Mouse (Mus musculus) myocyte (in vitro differentiated cells): ENCODE results near the gene Zfp324. TPM values are rescaled to one million over a fixed set of nuclear protein-coding genes. Genes with fewer than 3 reads are reported as not detected.

ENCODE experiments used
- H3K27me3 ChIP-seq: one replicate; pipeline ENCODE4 v1.6.1; 2011; ENCODE audit not compliant: control insufficient read depth, insufficient read depth, insufficient read length
- H3K36me3 ChIP-seq: one replicate; pipeline ENCODE4 v1.6.1; 2011; ENCODE audit not compliant: control insufficient read depth, insufficient read depth
- H3K4me2 ChIP-seq: one replicate; pipeline ENCODE4 v1.6.1; 2011; ENCODE audit warnings: low read depth, control low read depth
- H3K4me3 ChIP-seq: one replicate; pipeline ENCODE4 v1.5.1; 2011; ENCODE audit warnings: mild to moderate bottlenecking, control low read depth, moderate library complexity
- H3K79me2 ChIP-seq: one replicate; pipeline ENCODE4 v1.6.1; 2011; ENCODE audit not compliant: control insufficient read depth, insufficient read depth
- H3ac ChIP-seq: one replicate; pipeline ENCODE4 v1.6.1; 2011; ENCODE audit not compliant: control insufficient read depth, insufficient read length
- CEBPB ChIP-seq: IDR thresholded peaks from 2 replicates; pipeline ENCODE4 v1.6.1; 2011; ENCODE audit warnings: mild to moderate bottlenecking, moderate library complexity; ENCODE audit not compliant: poor library complexity, insufficient read depth, severe bottlenecking
- E2F4 ChIP-seq: IDR thresholded peaks from one replicate; pipeline ENCODE4 v1.6.1; 2011; ENCODE audit warnings: mild to moderate bottlenecking, control low read depth, moderate library complexity; ENCODE audit not compliant: insufficient read depth
- MAX ChIP-seq: IDR thresholded peaks from one replicate; pipeline ENCODE4 v1.6.1; 2011; ENCODE audit warnings: low read depth, mild to moderate bottlenecking, control low read depth
- MYOD1 ChIP-seq, 3 experiments: IDR thresholded peaks; one replicate each; pipeline ENCODE4 v1.6.1; 2011; ENCODE audit warnings: control low read depth in 2 of 3, low read depth in 2 of 3, mild to moderate bottlenecking in 2 of 3, moderate library complexity in 1 of 3; ENCODE audit not compliant: insufficient read length in 2 of 3, control insufficient read depth in 1 of 3
- MYOG ChIP-seq, 3 experiments: IDR thresholded peaks; one replicate each; pipeline ENCODE4 v1.6.1; 2011; ENCODE audit warnings: control low read depth in 2 of 3, low read depth in 2 of 3, mild to moderate bottlenecking in 2 of 3; ENCODE audit not compliant: insufficient read length in 2 of 3, control insufficient read depth in 1 of 3, insufficient read depth in 1 of 3
- POLR2A ChIP-seq: IDR thresholded peaks from one replicate; pipeline ENCODE4 v1.6.1; 2011; ENCODE audit warnings: low read depth, mild to moderate bottlenecking, control low read depth, moderate library complexity; ENCODE audit not compliant: insufficient read length
- POLR2AphosphoS2 ChIP-seq: IDR thresholded peaks from one replicate; pipeline ENCODE4 v1.6.1; 2011; ENCODE audit warnings: low read depth, control low read depth; ENCODE audit not compliant: insufficient read length
- REST ChIP-seq: IDR thresholded peaks from one replicate; pipeline ENCODE4 v1.6.1; 2011; ENCODE audit warnings: mild to moderate bottlenecking, control low read depth, moderate library complexity; ENCODE audit not compliant: insufficient read depth, insufficient read length
- SRF ChIP-seq: IDR thresholded peaks from one replicate; pipeline ENCODE4 v1.6.1; 2011; ENCODE audit warnings: low read depth; ENCODE audit not compliant: control insufficient read depth, insufficient read length
- TCF12 ChIP-seq: IDR thresholded peaks from one replicate; pipeline ENCODE4 v1.6.1; 2011; ENCODE audit warnings: mild to moderate bottlenecking, control low read depth; ENCODE audit not compliant: poor library complexity, insufficient read depth, severe bottlenecking
- TCF3 ChIP-seq: IDR thresholded peaks from one replicate; pipeline ENCODE4 v1.6.1; 2011; ENCODE audit warnings: low read depth, control low read depth; ENCODE audit not compliant: insufficient read length
- USF1 ChIP-seq: IDR thresholded peaks from one replicate; pipeline ENCODE4 v1.6.1; 2011; ENCODE audit warnings: low read depth, mild to moderate bottlenecking, control low read depth, moderate library complexity
- polyA plus RNA-seq: library from polyadenylated mRNA; unstranded; fragments of >200 nt; fragmentation: generic; extraction: Trizol; gene quantifications from one replicate; pipeline ENCODE4 v1.2.1, GENCODE M21; 2012; ENCODE audit warnings: missing spikeins

Zfp324 gene
- polyA plus RNA-seq, 1 experiment: 1.9 TPM

DNA sequence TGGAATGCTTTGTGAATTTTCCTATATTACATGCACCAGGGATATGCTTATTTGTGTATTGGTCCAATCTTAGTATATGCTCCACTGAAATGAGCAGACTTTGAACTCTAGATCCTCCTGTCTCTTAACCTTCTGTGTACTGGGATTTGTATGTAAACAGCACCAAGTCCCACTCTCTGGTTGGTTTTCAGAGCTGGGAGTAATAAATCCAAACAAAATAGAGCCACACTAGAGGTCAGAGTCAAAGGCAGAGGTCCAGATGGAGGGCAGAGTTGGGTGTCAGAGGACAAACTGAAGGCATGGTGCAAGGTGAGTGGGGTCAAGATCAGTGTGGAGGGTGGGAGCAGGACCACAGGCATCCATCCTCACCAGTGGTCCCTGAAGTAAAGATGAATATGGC is 30.2 kb downstream of the Zfp324 start:
- Histone ChIP-seq H3K27me3 (no peaks in the 10 kb centered on the region), H3ac (no peak overlapping the region), H3K36me3 (no peaks in the 10 kb centered on the region), H3K4me3 (no peak overlapping the region), H3K79me2 (no peaks in the 10 kb centered on the region), H3K4me2 (no peak overlapping the region)
- TF ChIP-seq E2F4 (no peak), TCF12 (no peak), POLR2AphosphoS2 (no peak), TCF3 (no peak), MAX (no peak), CEBPB (no peak), SRF (no peak), MYOG (IDR thresholded peaks at IDR 0.05; ENCODE audit: control insufficient read depth in 1 of 3, insufficient read depth in 1 of 3, insufficient read length in 2 of 3, low read depth in 2 of 3) (no peak)

GRCm38 (mm10) chr7:12997230-12997629 is 31.6 kb downstream of the Zfp324 start:
- H3K79me2 ChIP-seq: no peaks in the 10 kb centered on the region
- H3K4me3 ChIP-seq: no peak overlapping the region
- TF ChIP-seq CEBPB: no peak
- no peak for TF ChIP-seq USF1
- TF ChIP-seq TCF12: no peak
- no peak for TF ChIP-seq MAX
- no peak for TF ChIP-seq TCF3
- TF ChIP-seq POLR2A: no peak
- TF ChIP-seq MYOD1 (IDR thresholded peaks at IDR 0.05; ENCODE audit: control insufficient read depth in 1 of 3, insufficient read length in 2 of 3, low read depth in 2 of 3): no peak
- no peak for TF ChIP-seq REST
- TF ChIP-seq POLR2AphosphoS2: no peak
- TF ChIP-seq MYOG (IDR thresholded peaks at IDR 0.05; ENCODE audit: control insufficient read depth in 1 of 3, insufficient read depth in 1 of 3, insufficient read length in 2 of 3, low read depth in 2 of 3): no peak
- TF ChIP-seq E2F4: no peak
- no peak for TF ChIP-seq SRF
- H3K36me3 ChIP-seq: no peaks in the 10 kb centered on the region
- no peak overlapping the region for H3ac ChIP-seq
- H3K4me2 ChIP-seq: no peak overlapping the region
- no peaks in the 10 kb centered on the region for H3K27me3 ChIP-seq

DNA sequence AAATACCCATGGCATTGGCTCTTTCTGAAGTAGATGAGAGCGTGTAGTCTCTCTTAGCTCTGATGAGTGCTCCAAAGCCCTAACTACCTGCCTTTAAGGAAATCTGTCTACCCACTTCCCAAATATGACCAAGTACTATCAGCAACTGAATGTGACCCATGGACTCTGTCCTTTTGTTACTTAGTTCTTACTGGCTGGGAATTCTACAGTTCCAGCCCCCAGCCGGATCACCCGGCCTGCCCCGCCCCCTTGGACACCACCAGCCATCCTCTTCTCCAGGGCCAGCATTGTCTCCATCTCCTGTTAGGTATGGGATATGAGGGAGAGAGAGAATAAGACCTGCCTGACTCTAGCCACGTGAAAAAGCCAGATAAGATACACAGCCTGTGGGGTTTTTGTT is 32.4 kb downstream of the Zfp324 start, which contains the start of gene Slc27a5:
Gene Slc27a5, minus strand, starts transcription at position 140 of the 400 bp plus-strand sequence.
- no peak within 1 kb of the TSS for H3ac ChIP-seq
- H3K27me3 ChIP-seq: no peaks in the 10 kb centered on the region
- H3K79me2 ChIP-seq: no peaks in the 10 kb centered on the region
- H3K36me3 ChIP-seq: no peaks in the 10 kb centered on the region
- H3K4me2 ChIP-seq: no peak within 1 kb of the TSS
- no peak for TF ChIP-seq E2F4
- TF ChIP-seq MYOG (IDR thresholded peaks at IDR 0.05; ENCODE audit: control insufficient read depth in 1 of 3, insufficient read depth in 1 of 3, insufficient read length in 2 of 3, low read depth in 2 of 3): no peak
- TF ChIP-seq USF1: no peak
- no peak for TF ChIP-seq MAX
- TF ChIP-seq POLR2A: no peak
- no peak for TF ChIP-seq REST
- TF ChIP-seq TCF3: no peak
- no peak for TF ChIP-seq SRF
- no peak for TF ChIP-seq TCF12
- no peak for TF ChIP-seq CEBPB
- TF ChIP-seq MYOD1 (IDR thresholded peaks at IDR 0.05; ENCODE audit: control insufficient read depth in 1 of 3, insufficient read length in 2 of 3, low read depth in 2 of 3): no peak
- no peak for TF ChIP-seq POLR2AphosphoS2
- H3K4me3 ChIP-seq: no peak within 1 kb of the TSS

DNA sequence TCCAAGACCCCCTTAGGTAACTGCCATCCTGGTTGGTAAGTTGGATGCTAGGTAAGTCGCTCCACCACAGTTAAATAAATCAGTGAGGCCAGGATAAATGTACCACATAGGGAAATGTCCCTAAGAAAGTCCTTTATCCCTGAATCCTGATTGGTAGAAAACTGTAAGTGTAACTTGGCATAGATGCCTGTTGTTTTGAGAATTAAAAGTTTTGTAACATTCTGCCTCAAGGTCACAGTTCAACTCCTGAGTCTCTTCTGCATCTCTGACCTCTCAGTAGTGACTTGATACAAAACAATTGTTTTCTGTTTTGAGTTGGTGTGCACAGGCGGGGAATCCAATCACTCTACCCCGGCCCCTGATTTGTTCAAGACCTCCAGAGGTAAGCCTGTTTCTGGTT is 33.2 kb downstream of the Zfp324 start, which contains the start of gene Trim28:
Gene Trim28, plus strand, starts transcription at position 264 of the 400 bp plus-strand sequence.
- H3K79me2 ChIP-seq: no peaks in the 10 kb centered on the region

More for the DNA sequence above, 33.2 kb downstream of the Zfp324 start, which contains the start of gene Trim28:
- Histone ChIP-seq H3K4me3 (no peak within 1 kb of the TSS), H3K27me3 (no peaks in the 10 kb centered on the region), H3ac (no peak within 1 kb of the TSS), H3K4me2 (no peak within 1 kb of the TSS), H3K36me3 (no peaks in the 10 kb centered on the region)
- TF ChIP-seq E2F4 (no peak), REST (no peak), POLR2AphosphoS2 (no peak), SRF (no peak), TCF12 (no peak), CEBPB (no peak), USF1 (no peak), MYOD1 (IDR thresholded peaks at IDR 0.05; ENCODE audit: control insufficient read depth in 1 of 3, insufficient read length in 2 of 3, low read depth in 2 of 3) (no peak), MAX (no peak), MYOG (IDR thresholded peaks at IDR 0.05; ENCODE audit: control insufficient read depth in 1 of 3, insufficient read depth in 1 of 3, insufficient read length in 2 of 3, low read depth in 2 of 3) (no peak), POLR2A (no peak), TCF3 (no peak)
